Mouse (Mus musculus) liver, adult 2 months (tissue): ENCODE measurements around the gene Myo1d. TPM values are rescaled to one million over a fixed set of nuclear protein-coding genes. Genes with fewer than 3 reads are reported as not detected.

Experiments used
- DNase-seq: peaks from one replicate; pipeline ENCODE4 v3.0.0-alpha.2; 2011; ENCODE audit warnings: low read depth, low spot score; ENCODE audit errors: extremely low read depth
- H3K27ac ChIP-seq: fragments of 200-500 bp; replicated peaks from 2 replicates; pipeline ENCODE4 v1.5.1; 2012; ENCODE audit warnings: low read depth, mild to moderate bottlenecking, control low read depth, inconsistent platforms, low read length; ENCODE audit not compliant: insufficient read depth
- H3K27me3 ChIP-seq: fragments of 200-500 bp; 2 replicates; pipeline ENCODE4 v1.6.1; 2012; ENCODE audit warnings: mild to moderate bottlenecking, moderate library complexity, low read length, inconsistent platforms; ENCODE audit not compliant: control insufficient read depth, insufficient read depth
- H3K36me3 ChIP-seq: fragments of 200-500 bp; 2 replicates; pipeline ENCODE4 v1.6.1; 2012; ENCODE audit warnings: low read length, inconsistent platforms; ENCODE audit not compliant: control insufficient read depth, insufficient read depth
- H3K4me1 ChIP-seq: fragments of 200-500 bp; 2 replicates; pipeline ENCODE4 v1.6.1; 2011; ENCODE audit warnings: low read length; ENCODE audit not compliant: control insufficient read depth, insufficient read depth
- H3K4me3 ChIP-seq: fragments of 200-500 bp; 2 replicates; pipeline ENCODE4 v1.5.1; 2011; ENCODE audit warnings: low read depth, mild to moderate bottlenecking, control low read depth, low read length, moderate library complexity; ENCODE audit not compliant: insufficient read depth
- H3K79me2 ChIP-seq: fragments of 200-500 bp; 2 replicates; pipeline ENCODE4 v1.6.1; 2012; ENCODE audit warnings: inconsistent platforms, mild to moderate bottlenecking, low read length, moderate library complexity; ENCODE audit not compliant: control insufficient read depth, insufficient read depth
- H3K9ac ChIP-seq: fragments of 200-500 bp; 2 replicates; pipeline ENCODE4 v1.6.1; 2012; ENCODE audit warnings: low read depth, mild to moderate bottlenecking, control low read depth, inconsistent platforms, low read length
- CTCF ChIP-seq: fragments of 200-500 bp; IDR thresholded peaks from 2 replicates; pipeline ENCODE4 v1.5.1; 2011; ENCODE audit warnings: low read depth, low read length, control low read depth
- POLR2A ChIP-seq: fragments of 200-500 bp; IDR thresholded peaks from 2 replicates; pipeline ENCODE4 v1.6.1; 2011; ENCODE audit warnings: low read length, control low read depth; ENCODE audit not compliant: insufficient read depth; ENCODE audit errors: extremely low read depth
- WGBS: fragments of 180-500 bp; shearing (Covaris S2); methylation state at CpG from one replicate; pipeline ENCODE4 v1.1.7; 2018; 5-methylcytosine and 5-hydroxymethylcytosine counted together
- polyA plus RNA-seq: library from polyadenylated mRNA; depleted of rRNA; stranded (reverse); fragments of >200 nt; gene quantifications from 2 replicates; pipeline ENCODE4 v1.2.3, GENCODE M21; 2012
- total RNA-seq: library from RNA; depleted of rRNA; stranded (reverse); fragments of >200 nt; gene quantifications from 2 replicates; pipeline ENCODE4 v1.2.3, GENCODE M21; 2014

Myo1d gene
- total and polyA plus RNA-seq, 2 experiments: 5.2 to 6.8 TPM

DNA sequence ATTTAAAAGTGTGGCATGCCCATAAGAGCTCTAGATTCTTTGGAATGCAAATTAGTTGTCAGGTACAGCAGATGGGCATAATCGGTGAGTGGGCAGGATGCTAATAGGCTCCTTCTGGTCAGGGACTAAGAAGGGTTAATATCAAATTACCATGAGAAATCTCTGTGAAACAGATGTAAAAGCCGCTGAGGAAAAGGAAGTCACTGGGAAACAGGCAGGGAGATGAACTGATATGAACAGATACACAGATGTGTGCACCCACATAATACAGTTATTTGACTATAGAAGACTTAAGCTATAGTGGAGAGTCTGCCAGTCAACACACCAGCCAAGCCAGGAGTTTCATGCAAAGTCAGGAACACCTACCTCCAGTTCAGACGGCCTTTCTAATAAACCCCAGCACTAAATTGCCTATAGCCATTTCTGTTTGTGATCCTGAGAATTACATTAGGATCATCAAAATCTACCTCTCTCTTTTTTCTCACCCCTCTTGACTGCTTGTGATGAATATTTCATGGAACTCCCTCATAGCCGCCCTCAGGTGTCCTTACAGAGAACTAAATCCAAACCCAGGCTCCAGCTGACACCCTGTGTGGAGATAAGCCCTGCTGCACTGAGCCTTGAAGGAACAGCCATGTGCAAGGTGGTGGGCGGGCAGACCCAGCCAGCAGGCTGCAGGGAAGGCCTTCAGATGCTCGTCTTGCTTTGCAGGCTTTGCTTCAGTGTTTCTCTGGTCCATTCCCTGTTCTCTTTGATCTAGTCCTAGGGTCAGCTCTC is 164.7 kb downstream of the Myo1d start:
- Histone ChIP-seq H3K27ac (no peak overlapping the region), H3K79me2 (no peaks in the 10 kb centered on the region), H3K36me3 (no peaks in the 10 kb centered on the region), H3K9ac (no peak overlapping the region), H3K4me1 (peaks cover 2% of the 10 kb centered on the region; the same call in 1 of the 2 replicates), H3K4me3 (no peak overlapping the region), H3K27me3 (no peaks in the 10 kb centered on the region)
- DNase-seq: no peak
- WGBS: 83% methylated on average over 6 of the region's 6 CpGs
- TF ChIP-seq POLR2A (no peak), CTCF (no peak)

GRCm38 (mm10) chr11:80614418-80614817 is 165.4 kb downstream of the Myo1d start:
- Histone ChIP-seq H3K9ac (no peak overlapping the region), H3K4me1 (peaks cover 2% of the 10 kb centered on the region; the same call in 1 of the 2 replicates), H3K27ac (no peak overlapping the region), H3K27me3 (no peaks in the 10 kb centered on the region), H3K4me3 (no peak overlapping the region), H3K36me3 (no peaks in the 10 kb centered on the region), H3K79me2 (no peaks in the 10 kb centered on the region)
- TF ChIP-seq POLR2A: no peak
- peak; percentile 28; the same call in 1 of the 2 replicates for TF ChIP-seq CTCF
- WGBS: 49% methylated on average over 5 of the region's 5 CpGs
- DNase-seq: peak; percentile 40

GRCm38 (mm10) chr11:80613534-80613933 is 166.3 kb downstream of the Myo1d start:
- Histone ChIP-seq H3K27me3 (no peaks in the 10 kb centered on the region), H3K36me3 (no peaks in the 10 kb centered on the region), H3K9ac (no peak overlapping the region), H3K79me2 (no peaks in the 10 kb centered on the region), H3K4me1 (peaks cover 2% of the 10 kb centered on the region; the same call in 1 of the 2 replicates), H3K4me3 (no peak overlapping the region), H3K27ac (no peak overlapping the region)
- WGBS: 22% methylated on average over 6 of the region's 6 CpGs
- DNase-seq: no peak
- no peak for TF ChIP-seq POLR2A
- TF ChIP-seq CTCF: no peak

- Histone ChIP-seq H3K4me1 (no peaks in the 10 kb centered on the region), H3K27ac (no peak overlapping the region), H3K79me2 (no peaks in the 10 kb centered on the region), H3K9ac (no peak overlapping the region), H3K36me3 (no peaks in the 10 kb centered on the region), H3K4me3 (0 out of 2 replicates have a peak overlapping the region, but pooled peaks have one; percentile 18), H3K27me3 (no peaks in the 10 kb centered on the region)
- no peak for TF ChIP-seq CTCF
- TF ChIP-seq POLR2A: no peak
- 28% methylated on average over 24 of the region's 24 CpGs for WGBS
- DNase-seq: no peak
Measured at GRCm38 (mm10) chr11:80602707-80603441, 177.0 kb downstream of the Myo1d start.

- no peak overlapping the region for H3K27ac ChIP-seq
- WGBS: 44% methylated on average over 8 of the region's 8 CpGs
- no peak overlapping the region for H3K9ac ChIP-seq
- no peak for TF ChIP-seq POLR2A
- peak; percentile 43; the same call in 1 of the 2 replicates for TF ChIP-seq CTCF
- no peak overlapping the region for H3K4me3 ChIP-seq
- no peaks in the 10 kb centered on the region for H3K79me2 ChIP-seq
- H3K27me3 ChIP-seq: no peaks in the 10 kb centered on the region
- no peaks in the 10 kb centered on the region for H3K36me3 ChIP-seq
- no peak for DNase-seq
- H3K4me1 ChIP-seq: no peaks in the 10 kb centered on the region
Measured at GRCm38 (mm10) chr11:80602041-80602458, 177.8 kb downstream of the Myo1d start.
